Mouse (Mus musculus): ENCODE data around the gene Ssu72. TPM values are rescaled to one million over a fixed set of nuclear protein-coding genes. Genes with fewer than 3 reads are reported as not detected.
"Not testable (repeated sequence)": the region's sequence is repeated elsewhere in the genome, so short reads cannot be mapped to it uniquely, and the experiment has no call there.

Gene Ssu72
- polyA plus RNA-seq, 1 experiment from 2014 or later, result 156 TPM

GRCm38 (mm10) chr4:155669598-155670075 is 35.0 kb upstream of the Ssu72 start:
- no peaks in the 10 kb centered on the region for H3K27me3 ChIP-seq (ENCODE audit: insufficient read depth, low read length)
- TF ChIP-seq CTCF (IDR thresholded peaks at IDR 0.05; ENCODE audit: low read depth), result no peak
- no peaks in the 10 kb centered on the region for H3K9me3 ChIP-seq (ENCODE audit: low read depth, low read length)
- no peak for DNase-seq
- no peaks in the 10 kb centered on the region for H3K4me1 ChIP-seq (ENCODE audit: insufficient read depth)
- H3K4me3 ChIP-seq (ENCODE audit: low read depth, low read length), result peak overlapping the region; percentile 86
- H3K36me3 ChIP-seq (ENCODE audit: insufficient read depth), result peaks cover 6% of the 10 kb centered on the region; the same call in 1 of the 2 replicates
- ATAC-seq (ENCODE audit: insufficient read depth), result no peak
- peak overlapping the region; percentile 43 for H3K9ac ChIP-seq
- 1% methylated on average over 8 of the region's 8 CpGs for whole genome bisulfite sequencing
- peak overlapping the region; percentile 69 for H3K4me2 ChIP-seq
- H3K27ac ChIP-seq (ENCODE audit: low read depth), result no peak overlapping the region; the same call in 1 of the 2 replicates

DNA sequence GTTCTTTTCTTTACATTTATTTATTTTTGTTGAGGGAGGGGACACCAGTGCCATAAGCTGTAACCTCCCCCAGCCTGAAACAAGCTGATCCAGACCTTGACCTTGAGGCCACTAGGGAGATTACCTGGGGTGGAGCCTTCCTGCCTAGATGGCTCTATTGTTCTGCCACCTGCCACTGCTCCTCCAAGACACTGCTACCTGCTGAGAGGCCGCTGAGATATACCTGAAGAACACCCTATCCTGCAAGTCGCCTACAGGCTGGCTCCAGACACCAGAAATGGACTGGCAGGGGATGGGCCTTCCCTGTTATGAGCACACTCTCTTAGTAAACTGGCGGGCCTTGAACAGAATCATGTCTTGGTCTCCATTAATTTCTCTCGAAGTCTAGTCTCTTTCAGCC is 34.4 kb upstream of the Ssu72 start:
- H3K4me2 ChIP-seq; H3K4me1 ChIP-seq (ENCODE audit: insufficient read depth); H3K9ac ChIP-seq; H3K4me3 ChIP-seq (ENCODE audit: low read depth, low read length); H3K9me3 ChIP-seq (ENCODE audit: low read depth, low read length); H3K36me3 ChIP-seq (ENCODE audit: insufficient read depth); ATAC-seq (ENCODE audit: insufficient read depth); H3K27ac ChIP-seq (ENCODE audit: low read depth); DNase-seq; H3K27me3 ChIP-seq (ENCODE audit: insufficient read depth, low read length): not testable (repeated sequence)
- WGBS, result 66% methylated on average over 4 of the region's 4 CpGs

GRCm38 (mm10) chr4:155672082-155672481 is 32.5 kb upstream of the Ssu72 start:
- no peaks in the 10 kb centered on the region for H3K9me3 ChIP-seq (ENCODE audit: low read depth, low read length)
- no peak for DNase-seq
- H3K4me2 ChIP-seq, result no peak overlapping the region
- H3K9ac ChIP-seq, result no peak overlapping the region
- ATAC-seq (ENCODE audit: insufficient read depth), result no peak
- H3K27ac ChIP-seq (ENCODE audit: low read depth), result no peak overlapping the region
- no peaks in the 10 kb centered on the region for H3K4me1 ChIP-seq (ENCODE audit: insufficient read depth)
- TF ChIP-seq CTCF (IDR thresholded peaks at IDR 0.05; ENCODE audit: low read depth), result no peak
- 51% methylated on average over 2 of the region's 2 CpGs for WGBS
- H3K36me3 ChIP-seq (ENCODE audit: insufficient read depth), result no peaks in the 10 kb centered on the region
- H3K4me3 ChIP-seq (ENCODE audit: low read depth, low read length), result no peak overlapping the region
- H3K27me3 ChIP-seq (ENCODE audit: insufficient read depth, low read length), result no peaks in the 10 kb centered on the region

GRCm38 (mm10) chr4:155675991-155676390 is 28.6 kb upstream of the Ssu72 start:
- Histone ChIP-seq H3K9me3 (ENCODE audit: low read depth, low read length) (no peaks in the 10 kb centered on the region), H3K27ac (ENCODE audit: low read depth) (no peak overlapping the region), H3K4me2 (no peak overlapping the region), H3K4me1 (ENCODE audit: insufficient read depth) (no peaks in the 10 kb centered on the region), H3K27me3 (ENCODE audit: insufficient read depth, low read length) (no peaks in the 10 kb centered on the region), H3K9ac (no peak overlapping the region), H3K4me3 (ENCODE audit: low read depth, low read length) (no peak overlapping the region), H3K36me3 (ENCODE audit: insufficient read depth) (no peaks in the 10 kb centered on the region)
- peak; percentile 40; the same call in 1 of the 2 replicates for TF ChIP-seq CTCF (IDR thresholded peaks at IDR 0.05; ENCODE audit: low read depth)
- ATAC-seq (ENCODE audit: insufficient read depth), result no peak
- DNase-seq, result peak; percentile 29
- 65% methylated on average over 2 of the region's 2 CpGs for WGBS

GRCm38 (mm10) chr4:155683670-155684277 is 20.8 kb upstream of the Ssu72 start:
- H3K9ac ChIP-seq; H3K36me3 ChIP-seq (ENCODE audit: insufficient read depth); H3K27ac ChIP-seq (ENCODE audit: low read depth); H3K27me3 ChIP-seq (ENCODE audit: insufficient read depth, low read length); H3K9me3 ChIP-seq (ENCODE audit: low read depth, low read length); ATAC-seq (ENCODE audit: insufficient read depth); DNase-seq; H3K4me3 ChIP-seq (ENCODE audit: low read depth, low read length); H3K4me2 ChIP-seq; H3K4me1 ChIP-seq (ENCODE audit: insufficient read depth): not testable (repeated sequence)
- 84% methylated on average over 15 of the region's 19 CpGs for WGBS

DNA sequence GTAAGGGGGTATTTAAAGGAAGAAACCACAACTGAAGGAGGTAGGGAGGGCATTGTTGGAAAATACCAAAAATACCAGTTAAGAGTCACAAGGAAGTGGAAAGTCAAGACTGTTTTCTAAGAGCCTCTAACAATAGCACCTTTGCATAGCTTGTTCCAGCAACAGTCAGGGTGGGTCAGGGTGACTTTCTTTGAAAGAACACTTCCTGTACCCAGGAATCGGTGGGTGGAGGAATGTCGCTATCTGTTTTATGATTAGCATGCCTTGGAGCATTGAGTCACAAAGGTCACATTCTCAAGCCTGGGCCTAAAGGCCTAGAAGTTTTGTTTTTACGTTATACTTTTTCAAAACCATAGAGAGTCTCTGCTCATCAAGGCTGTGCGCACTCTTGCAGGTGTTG is 16.8 kb upstream of the Ssu72 start:
- H3K27ac ChIP-seq (ENCODE audit: low read depth); ATAC-seq (ENCODE audit: insufficient read depth); H3K9ac ChIP-seq; H3K36me3 ChIP-seq (ENCODE audit: insufficient read depth); H3K4me1 ChIP-seq (ENCODE audit: insufficient read depth); H3K27me3 ChIP-seq (ENCODE audit: insufficient read depth, low read length); H3K4me2 ChIP-seq; H3K4me3 ChIP-seq (ENCODE audit: low read depth, low read length); H3K9me3 ChIP-seq (ENCODE audit: low read depth, low read length); DNase-seq: not testable (repeated sequence)
- WGBS, result 74% methylated on average over 4 of the region's 4 CpGs

DNA sequence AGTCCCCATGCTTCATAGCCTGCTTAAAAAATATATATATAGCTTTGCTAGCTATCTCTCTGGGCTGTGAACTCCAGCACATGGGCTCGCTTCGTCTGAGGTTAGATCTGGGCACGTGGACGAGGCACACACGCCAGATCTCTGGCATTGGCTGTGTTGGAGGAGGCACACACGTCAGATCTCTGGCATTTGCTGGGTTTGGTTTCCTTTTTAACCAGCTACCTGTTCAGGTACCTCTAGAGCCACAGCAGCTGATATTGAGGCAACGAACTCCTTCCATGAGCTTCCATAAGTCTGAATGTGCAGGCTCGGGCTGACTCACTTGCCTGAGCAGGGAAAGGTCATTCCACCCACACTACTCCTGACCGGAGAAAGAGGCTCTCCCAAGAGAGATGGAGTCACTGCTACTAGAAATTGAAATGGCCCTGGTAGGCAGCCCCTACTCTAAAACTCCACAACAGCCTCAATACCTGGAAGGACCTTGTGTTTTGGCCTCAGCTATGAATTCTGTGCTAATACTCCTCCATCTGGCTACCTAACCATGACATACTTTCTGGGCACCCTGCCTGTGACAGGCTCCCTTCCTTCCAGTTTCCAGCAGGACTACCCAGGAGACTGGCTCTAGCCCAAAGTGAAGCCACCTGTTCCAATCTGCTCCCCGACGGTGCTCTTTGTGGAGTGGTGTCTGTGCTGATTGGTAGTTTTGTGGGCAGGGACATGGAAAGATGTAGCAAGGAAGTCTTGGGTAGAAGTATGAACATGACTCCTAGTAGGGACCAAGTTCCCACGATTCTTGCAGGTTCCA is 13.8 kb upstream of the Ssu72 start:
- H3K27me3 ChIP-seq (ENCODE audit: insufficient read depth, low read length), result 0 out of 2 replicates have a peak, but pooled peaks cover 9% of the 10 kb centered on the region
- no peaks in the 10 kb centered on the region for H3K9me3 ChIP-seq (ENCODE audit: low read depth, low read length)
- H3K4me3 ChIP-seq (ENCODE audit: low read depth, low read length), result no peak overlapping the region
- no peak for TF ChIP-seq CTCF (IDR thresholded peaks at IDR 0.05; ENCODE audit: low read depth)
- no peak overlapping the region for H3K9ac ChIP-seq
- 79% methylated on average over 12 of the region's 12 CpGs for WGBS
- ATAC-seq (ENCODE audit: insufficient read depth) (no peak), DNase-seq (no peak)
- H3K27ac ChIP-seq (ENCODE audit: low read depth), result no peak overlapping the region
- H3K4me2 ChIP-seq, result no peak overlapping the region
- H3K4me1 ChIP-seq (ENCODE audit: insufficient read depth), result no peaks in the 10 kb centered on the region
- no peaks in the 10 kb centered on the region for H3K36me3 ChIP-seq (ENCODE audit: insufficient read depth)

All from lung, embryonic 14.5 days (tissue).